Mouse (Mus musculus): ENCODE data around the gene Mical3. TPM values are rescaled to one million over a fixed set of nuclear protein-coding genes. Genes with fewer than 3 reads are reported as not detected.

Gene Mical3
- polyA plus RNA-seq, 1 experiment: 57.5 TPM

- peak; percentile 33 for DNase-seq (ENCODE audit: low read depth)
- no peak for TF ChIP-seq POLR2A (IDR thresholded peaks at IDR 0.05; ENCODE audit: borderline replicate concordance, extremely low read depth, insufficient read depth, insufficient read length, poor library complexity, severe bottlenecking)
- no peak for TF ChIP-seq CTCF (IDR thresholded peaks at IDR 0.05; ENCODE audit: borderline replicate concordance, extremely low read depth, insufficient read depth, insufficient read length)
Observed at GRCm38 (mm10) chr6:121145010-121145604, 14.3 kb upstream of the Mical3 start.

- TF ChIP-seq POLR2A (IDR thresholded peaks at IDR 0.05; ENCODE audit: borderline replicate concordance, extremely low read depth, insufficient read depth, insufficient read length, poor library complexity, severe bottlenecking): no peak
- TF ChIP-seq CTCF (IDR thresholded peaks at IDR 0.05; ENCODE audit: borderline replicate concordance, extremely low read depth, insufficient read depth, insufficient read length): no peak
- DNase-seq (ENCODE audit: low read depth): peak; percentile 67
Observed at GRCm38 (mm10) chr6:121144066-121144465, 13.3 kb upstream of the Mical3 start.

- DNase-seq (ENCODE audit: low read depth): no peak
- TF ChIP-seq CTCF (IDR thresholded peaks at IDR 0.05; ENCODE audit: borderline replicate concordance, extremely low read depth, insufficient read depth, insufficient read length) (no peak), POLR2A (IDR thresholded peaks at IDR 0.05; ENCODE audit: borderline replicate concordance, extremely low read depth, insufficient read depth, insufficient read length, poor library complexity, severe bottlenecking) (no peak)
Observed at GRCm38 (mm10) chr6:121143439-121143838, 12.6 kb upstream of the Mical3 start.

GRCm38 (mm10) chr6:121142298-121142697, 11.5 kb upstream of the Mical3 start:
- peak; percentile 28 for DNase-seq (ENCODE audit: low read depth)
- TF ChIP-seq CTCF (IDR thresholded peaks at IDR 0.05; ENCODE audit: borderline replicate concordance, extremely low read depth, insufficient read depth, insufficient read length) (no peak), POLR2A (IDR thresholded peaks at IDR 0.05; ENCODE audit: borderline replicate concordance, extremely low read depth, insufficient read depth, insufficient read length, poor library complexity, severe bottlenecking) (no peak)

GRCm38 (mm10) chr6:121139271-121139670, 8.5 kb upstream of the Mical3 start:
- TF ChIP-seq POLR2A (IDR thresholded peaks at IDR 0.05; ENCODE audit: borderline replicate concordance, extremely low read depth, insufficient read depth, insufficient read length, poor library complexity, severe bottlenecking) (no peak), CTCF (IDR thresholded peaks at IDR 0.05; ENCODE audit: borderline replicate concordance, extremely low read depth, insufficient read depth, insufficient read length) (no peak)
- DNase-seq (ENCODE audit: low read depth): no peak

- no peak for DNase-seq (ENCODE audit: low read depth)
- TF ChIP-seq POLR2A (IDR thresholded peaks at IDR 0.05; ENCODE audit: borderline replicate concordance, extremely low read depth, insufficient read depth, insufficient read length, poor library complexity, severe bottlenecking) (no peak), CTCF (IDR thresholded peaks at IDR 0.05; ENCODE audit: borderline replicate concordance, extremely low read depth, insufficient read depth, insufficient read length) (no peak)
Observed at GRCm38 (mm10) chr6:121138338-121139040, 7.7 kb upstream of the Mical3 start.

GRCm38 (mm10) chr6:121137222-121137621, 6.4 kb upstream of the Mical3 start:
- no peak for DNase-seq (ENCODE audit: low read depth)
- TF ChIP-seq CTCF (IDR thresholded peaks at IDR 0.05; ENCODE audit: borderline replicate concordance, extremely low read depth, insufficient read depth, insufficient read length) (no peak), POLR2A (IDR thresholded peaks at IDR 0.05; ENCODE audit: borderline replicate concordance, extremely low read depth, insufficient read depth, insufficient read length, poor library complexity, severe bottlenecking) (no peak)

GRCm38 (mm10) chr6:121134884-121135283, 4.1 kb upstream of the Mical3 start:
- TF ChIP-seq POLR2A (IDR thresholded peaks at IDR 0.05; ENCODE audit: borderline replicate concordance, extremely low read depth, insufficient read depth, insufficient read length, poor library complexity, severe bottlenecking) (no peak), CTCF (IDR thresholded peaks at IDR 0.05; ENCODE audit: borderline replicate concordance, extremely low read depth, insufficient read depth, insufficient read length) (no peak)
- no peak for DNase-seq (ENCODE audit: low read depth)

- TF ChIP-seq CTCF (IDR thresholded peaks at IDR 0.05; ENCODE audit: borderline replicate concordance, extremely low read depth, insufficient read depth, insufficient read length): no peak
- TF ChIP-seq POLR2A (IDR thresholded peaks at IDR 0.05; ENCODE audit: borderline replicate concordance, extremely low read depth, insufficient read depth, insufficient read length, poor library complexity, severe bottlenecking): no peak
- no peak for DNase-seq (ENCODE audit: low read depth)
Observed at GRCm38 (mm10) chr6:121134249-121134648, 3.5 kb upstream of the Mical3 start.

GRCm38 (mm10) chr6:121130039-121130705, 627 bp downstream of the Mical3 start:
- peak; percentile 97 for DNase-seq (ENCODE audit: low read depth)
- TF ChIP-seq CTCF (IDR thresholded peaks at IDR 0.05; ENCODE audit: borderline replicate concordance, extremely low read depth, insufficient read depth, insufficient read length) (peak; percentile 95), POLR2A (IDR thresholded peaks at IDR 0.05; ENCODE audit: borderline replicate concordance, extremely low read depth, insufficient read depth, insufficient read length, poor library complexity, severe bottlenecking) (peak; percentile 48; the same call in 1 of the 2 replicates)

GRCm38 (mm10) chr6:121129506-121129905, 1.3 kb downstream of the Mical3 start:
- no peak for TF ChIP-seq POLR2A (IDR thresholded peaks at IDR 0.05; ENCODE audit: borderline replicate concordance, extremely low read depth, insufficient read depth, insufficient read length, poor library complexity, severe bottlenecking)
- no peak for TF ChIP-seq CTCF (IDR thresholded peaks at IDR 0.05; ENCODE audit: borderline replicate concordance, extremely low read depth, insufficient read depth, insufficient read length)
- peak; percentile 78 for DNase-seq (ENCODE audit: low read depth)

Data from brain, embryonic 14.5 days (tissue).